Mouse (Mus musculus): ENCODE results near the gene Nckap5.
"Not testable (repeated sequence)": the region's sequence is repeated elsewhere in the genome, so short reads cannot be mapped to it uniquely, and the experiment has no call there.

Gene Nckap5

DNA sequence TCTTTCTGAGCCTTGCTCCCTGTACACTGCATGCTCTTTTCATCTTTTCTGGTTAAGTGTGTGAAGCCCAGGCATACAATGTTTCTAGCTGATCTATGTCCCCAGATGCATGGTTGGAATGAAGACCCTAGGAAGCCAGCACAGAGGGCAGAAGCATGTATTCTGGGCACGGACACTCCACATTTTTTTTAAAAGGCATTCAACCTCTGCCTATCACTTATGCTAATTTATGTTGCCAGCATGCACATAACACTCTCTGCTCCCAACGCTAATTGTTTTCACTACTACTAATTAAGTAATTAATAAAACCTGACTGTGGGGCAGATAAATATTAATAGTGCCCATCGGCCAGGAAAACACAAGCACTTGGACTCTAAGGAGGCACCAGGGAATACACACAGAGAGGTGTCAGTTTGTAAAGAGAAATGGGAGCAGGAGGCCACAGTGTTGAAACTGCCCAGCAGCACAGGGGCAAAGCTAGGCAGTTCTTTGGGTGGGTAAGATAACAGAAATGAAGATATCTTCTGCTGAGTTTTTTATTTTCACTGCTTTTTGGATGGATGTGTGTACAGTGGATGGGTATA, 724.8 kb downstream of the Nckap5 start:
- intact Hi-C loops (cut with DNase I), result no loop called here

DNA sequence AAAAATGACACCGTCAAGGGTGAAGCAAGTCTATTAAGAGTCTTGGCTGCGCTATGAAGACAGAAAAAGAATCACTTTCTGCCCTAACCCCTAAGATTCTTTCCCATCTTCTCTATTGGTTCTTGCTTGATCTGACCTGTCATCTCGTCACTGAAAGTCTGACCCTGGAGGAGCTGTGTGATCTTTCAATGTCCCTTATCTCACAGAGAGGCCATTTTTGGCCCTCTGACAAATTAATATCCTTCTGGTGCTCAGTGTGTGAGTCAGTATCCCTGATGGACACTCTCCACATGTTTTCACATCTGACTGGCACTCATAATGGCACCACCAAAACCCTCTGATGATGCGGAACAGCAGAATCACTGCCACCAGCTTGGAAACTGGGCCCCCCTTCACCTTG, 736.3 kb downstream of the Nckap5 start:
- intact Hi-C loops (cut with DNase I), result no loop called here

DNA sequence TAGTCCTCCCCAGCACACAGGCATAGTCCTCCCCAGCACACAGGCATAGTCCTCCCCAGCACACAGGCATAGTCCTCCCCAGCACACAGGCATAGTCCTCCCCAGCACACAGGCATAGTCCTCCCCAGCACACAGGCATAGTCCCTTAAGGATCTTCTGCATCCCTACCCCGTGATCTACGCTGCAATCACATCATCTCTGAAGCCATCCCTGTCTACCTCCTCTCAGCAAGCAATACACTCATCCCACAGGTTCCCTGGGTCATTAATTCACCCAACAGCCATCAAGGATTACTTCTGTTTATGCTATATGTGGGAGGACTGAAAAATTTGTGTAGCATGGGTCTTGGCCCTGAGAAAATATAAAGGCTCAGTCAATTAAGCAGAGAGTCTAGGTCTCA, 738.6 kb downstream of the Nckap5 start:
- intact Hi-C loops (cut with DNase I), result not testable (repeated sequence)

DNA sequence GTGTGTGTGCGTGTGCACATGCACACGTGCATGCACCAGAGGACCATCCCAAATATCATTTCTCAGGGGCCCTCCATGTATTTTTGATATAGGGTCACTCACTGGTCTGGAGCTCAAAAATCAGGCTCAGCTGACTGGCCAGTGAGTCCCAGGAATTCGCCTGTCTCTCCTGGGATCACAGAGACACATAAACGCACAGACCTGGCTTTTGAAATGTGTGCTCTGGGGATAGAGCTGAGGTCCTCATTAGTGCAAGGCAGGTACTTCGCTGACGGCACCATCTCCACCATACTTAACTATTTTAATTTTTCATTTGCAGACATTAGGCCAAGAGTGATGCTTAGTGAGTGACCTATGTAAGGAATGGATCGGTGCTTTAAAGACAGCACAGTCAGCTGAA, 743.4 kb downstream of the Nckap5 start:
- intact Hi-C loops (cut with DNase I), result no loop called here

DNA sequence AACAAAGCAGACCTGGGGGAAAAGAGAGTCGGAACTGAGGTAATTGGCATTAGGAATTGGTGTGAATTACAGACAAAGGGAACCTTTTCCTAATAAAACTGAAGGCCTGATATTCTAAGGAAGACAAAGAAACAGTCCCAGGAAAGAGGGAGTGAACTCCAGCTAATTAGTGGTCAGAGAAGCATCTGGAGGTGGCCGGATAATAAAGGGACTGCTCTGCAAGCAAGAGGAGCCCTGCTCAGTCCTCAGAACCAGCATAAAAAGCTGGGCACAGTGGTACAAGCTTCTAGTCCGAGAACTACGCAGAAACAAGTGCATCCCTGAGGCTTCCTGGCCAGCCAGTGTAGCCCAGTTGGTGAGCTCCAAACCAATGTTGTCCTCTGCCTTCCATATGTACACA, 754.3 kb downstream of the Nckap5 start:
- intact Hi-C loops (cut with DNase I), result no loop called here

DNA sequence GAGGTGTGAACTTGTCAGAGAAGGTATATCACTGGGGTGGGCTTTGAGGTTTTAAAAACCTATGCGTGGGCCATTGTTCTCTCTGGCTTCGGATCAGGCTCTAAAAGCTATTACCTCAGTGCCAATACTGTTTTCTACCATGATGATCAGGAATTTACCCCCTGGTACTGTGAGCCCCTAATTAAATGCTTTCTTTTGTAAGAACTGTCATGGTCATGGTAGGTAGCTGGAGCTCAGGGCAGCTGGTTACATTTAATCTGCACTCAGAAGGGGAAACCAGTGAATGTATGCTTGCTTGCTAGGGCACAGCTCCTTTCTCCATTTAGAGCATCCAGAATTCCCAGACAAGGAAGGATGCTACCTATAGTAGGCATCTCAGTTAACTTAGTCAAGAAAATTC, 759.7 kb downstream of the Nckap5 start:
- intact Hi-C loops (cut with DNase I), result no loop called here

DNA sequence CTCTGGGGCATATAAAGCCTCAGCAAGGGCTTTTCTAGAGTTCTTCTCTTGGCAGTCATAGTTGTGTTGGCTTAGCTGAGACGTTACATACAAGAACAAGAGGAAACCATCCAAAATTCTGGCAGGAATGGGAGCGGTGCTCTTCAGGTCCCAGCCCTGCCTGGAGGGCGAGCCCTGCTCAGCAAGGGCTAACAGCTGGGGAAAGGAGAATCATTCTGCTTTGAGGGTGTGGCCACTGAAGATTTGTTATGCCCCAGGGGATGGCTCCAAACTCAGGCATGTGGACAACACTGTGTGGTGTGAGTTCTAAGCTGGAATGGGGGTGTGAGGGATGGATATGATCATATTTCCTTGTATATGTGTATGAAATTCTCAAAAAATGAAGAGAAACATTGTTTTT, 779.1 kb downstream of the Nckap5 start:
- intact Hi-C loops (cut with DNase I), result no loop called here

DNA sequence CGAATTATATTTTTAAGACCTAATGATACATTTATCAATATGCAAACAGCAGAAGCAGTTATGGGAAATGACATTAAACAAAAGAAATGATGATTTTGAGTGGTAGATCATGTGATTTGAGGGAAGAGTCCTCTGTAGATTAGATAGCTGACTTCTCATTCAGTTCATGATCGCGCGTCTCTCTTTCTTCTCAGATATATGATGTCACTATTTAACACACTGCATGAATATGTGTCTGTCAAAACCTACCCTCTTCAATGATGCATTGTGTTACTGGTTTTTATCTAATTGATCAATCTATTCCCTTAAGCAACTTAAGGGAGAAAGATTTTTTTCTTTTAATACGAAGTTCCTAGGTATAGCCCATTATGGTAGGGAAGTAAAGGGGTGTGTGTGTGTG, 787.7 kb downstream of the Nckap5 start:
- intact Hi-C loops (cut with DNase I), result no loop called here

DNA sequence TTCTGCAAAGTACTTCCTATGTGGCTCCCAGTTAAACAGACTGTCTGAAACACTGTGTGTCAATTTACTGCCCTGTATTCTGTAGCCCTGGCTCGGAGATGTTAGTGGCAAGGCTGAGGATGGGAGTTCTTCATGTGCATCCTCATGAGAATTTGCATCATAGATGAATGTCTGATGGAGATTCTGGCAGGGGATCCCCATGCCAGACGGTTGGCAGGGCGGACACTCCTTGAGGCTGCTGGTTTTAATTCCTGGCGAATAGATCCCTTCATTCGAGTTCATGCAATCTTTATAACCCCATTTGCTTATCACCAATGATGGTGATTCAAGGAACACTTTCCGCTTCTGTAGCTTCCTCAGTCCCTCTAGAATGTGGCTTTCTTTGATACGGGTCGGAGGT, 803.1 kb downstream of the Nckap5 start:
- intact Hi-C loops (cut with DNase I), result no loop called here

DNA sequence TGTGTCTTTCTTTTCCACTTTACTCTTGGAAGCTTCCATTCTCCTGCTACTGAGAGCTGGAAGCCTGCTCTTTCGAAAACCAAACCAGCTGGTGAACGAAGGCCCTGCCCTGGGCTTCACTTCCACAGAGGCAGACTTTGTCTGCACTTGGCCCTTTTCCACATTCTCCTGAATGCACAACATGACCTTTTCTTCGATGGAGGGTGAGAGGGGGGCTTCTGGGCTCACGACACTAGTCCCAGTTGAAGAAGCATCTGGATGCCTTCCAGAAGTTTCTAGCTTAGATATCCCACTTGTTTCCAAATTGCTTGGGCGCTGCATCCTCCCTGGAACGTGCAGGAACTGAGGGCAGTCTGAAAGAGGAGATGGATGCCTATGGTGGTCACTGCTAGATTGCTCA, 806.1 kb downstream of the Nckap5 start:
- intact Hi-C loops (cut with DNase I), result no loop called here

DNA sequence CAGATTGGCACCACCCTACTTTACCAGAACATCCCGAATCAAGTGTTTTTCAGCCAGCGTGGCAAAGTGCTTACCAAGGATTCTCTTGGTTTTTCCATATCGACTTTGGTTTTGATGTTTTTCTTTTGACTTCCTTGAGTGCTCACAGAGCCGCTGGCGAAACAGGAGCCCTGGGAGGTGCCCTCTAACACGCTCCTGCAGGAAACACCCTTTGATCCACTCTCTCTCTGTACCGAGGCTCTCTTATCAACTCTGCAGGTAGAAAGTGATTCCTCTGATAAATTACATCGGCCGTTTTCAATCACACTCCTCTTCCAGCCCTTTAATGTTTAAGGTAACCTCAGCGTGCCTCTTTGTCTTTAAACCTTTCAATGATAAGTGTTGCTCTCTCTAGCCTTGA, 807.6 kb downstream of the Nckap5 start:
- intact Hi-C loops (cut with DNase I), result no loop called here

DNA sequence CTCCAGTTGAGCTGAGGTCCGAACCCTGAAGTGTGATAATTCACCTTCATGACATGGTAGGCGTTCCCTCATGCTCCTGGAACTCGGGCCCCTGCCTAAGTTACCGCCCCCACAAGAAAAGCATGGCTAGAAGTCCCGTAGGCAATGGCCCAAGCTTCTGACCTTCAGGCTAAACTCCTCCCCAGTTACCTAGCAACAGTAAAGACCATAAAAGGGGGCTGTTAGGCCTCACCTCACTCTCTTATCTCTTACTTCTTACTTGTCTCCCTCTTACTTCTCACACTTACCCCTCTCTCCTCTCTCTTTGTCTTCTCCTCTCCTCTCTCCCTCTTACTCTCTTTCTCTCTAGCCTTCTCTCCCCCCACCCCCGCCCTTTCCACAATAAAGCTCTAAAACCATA, 811.9 kb downstream of the Nckap5 start:
- intact Hi-C loops (cut with DNase I), result not testable (repeated sequence)

DNA sequence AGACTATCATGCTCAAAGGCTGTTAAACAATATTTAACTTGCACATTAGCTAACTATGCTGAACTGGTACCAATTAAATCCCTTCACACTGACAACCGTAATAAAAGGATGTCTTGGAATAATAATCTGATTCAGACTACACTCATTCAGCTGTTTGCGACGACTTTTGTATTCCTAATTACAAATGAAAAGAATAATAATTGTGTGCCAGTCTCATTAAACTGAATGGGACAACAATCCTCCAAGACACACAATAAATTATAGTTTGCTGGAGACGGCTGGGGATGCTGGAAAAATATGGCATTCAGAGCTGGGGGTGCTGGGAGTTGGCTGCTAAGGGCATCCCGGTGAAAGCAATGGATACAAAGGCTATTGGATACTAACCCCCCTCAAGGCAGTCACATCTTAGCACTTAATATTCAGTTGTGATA, 818.9 kb downstream of the Nckap5 start:
- intact Hi-C loops (cut with DNase I), result no loop called here

DNA sequence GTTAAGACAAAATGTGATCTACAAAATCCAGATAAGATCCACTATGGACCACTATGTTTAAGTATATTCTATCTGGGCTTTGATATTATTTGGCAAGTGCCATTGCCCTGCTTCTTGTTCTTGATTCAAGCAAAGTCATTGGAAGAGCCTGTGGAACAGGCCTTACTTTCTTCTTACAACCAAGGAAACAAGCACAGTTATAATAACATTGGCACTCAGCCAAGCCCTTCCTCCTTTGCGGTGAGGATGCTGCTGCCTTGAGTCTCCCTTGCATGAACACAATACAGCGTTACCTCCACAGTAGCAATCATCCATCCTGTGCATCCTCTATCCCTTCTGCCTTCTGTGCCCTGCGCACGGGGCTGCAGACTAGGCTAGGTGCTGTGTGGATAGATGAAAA, 823.0 kb downstream of the Nckap5 start:
- intact Hi-C loops (cut with DNase I), result no loop called here

DNA sequence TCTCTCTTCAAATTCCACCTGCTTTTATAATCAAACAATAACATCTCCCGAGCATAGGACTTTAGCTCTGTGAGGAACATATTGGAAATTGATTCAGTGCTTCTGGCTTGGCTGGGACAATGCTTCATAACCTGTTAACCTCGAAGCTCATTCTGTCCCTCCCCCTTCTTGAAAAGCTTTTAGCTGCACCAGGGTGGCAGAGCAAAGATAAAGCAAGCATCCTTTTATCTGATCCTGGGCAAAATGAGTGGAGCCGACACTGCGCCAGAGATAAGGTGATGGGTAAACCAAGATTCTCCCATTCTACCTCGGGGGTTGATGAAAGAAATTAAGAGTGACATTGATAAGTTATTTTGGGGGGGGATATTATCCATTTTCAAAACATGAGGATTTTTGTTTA, 824.9 kb downstream of the Nckap5 start:
- intact Hi-C loops (cut with DNase I), result no loop called here

DNA sequence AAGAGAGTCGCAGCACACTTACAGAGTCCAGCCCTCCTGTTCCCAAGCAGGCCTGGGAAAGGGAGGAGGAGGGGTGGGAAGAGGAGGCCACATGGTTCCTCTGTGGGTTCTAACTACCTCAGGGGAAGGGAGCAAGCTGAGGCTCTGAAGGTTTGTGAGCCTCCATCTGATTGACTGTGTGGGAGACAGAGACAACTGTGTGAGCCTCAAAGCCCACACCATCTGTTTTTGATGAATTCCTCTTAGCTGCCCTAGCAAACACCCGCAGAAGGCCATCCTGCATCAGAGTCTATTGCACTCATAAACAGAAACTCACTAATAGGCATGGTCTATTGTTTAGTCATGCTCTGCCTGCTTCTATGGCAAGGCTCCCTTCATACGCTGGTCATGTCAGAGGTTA, 834.1 kb downstream of the Nckap5 start:
- intact Hi-C loops (cut with DNase I), result no loop called here

DNA sequence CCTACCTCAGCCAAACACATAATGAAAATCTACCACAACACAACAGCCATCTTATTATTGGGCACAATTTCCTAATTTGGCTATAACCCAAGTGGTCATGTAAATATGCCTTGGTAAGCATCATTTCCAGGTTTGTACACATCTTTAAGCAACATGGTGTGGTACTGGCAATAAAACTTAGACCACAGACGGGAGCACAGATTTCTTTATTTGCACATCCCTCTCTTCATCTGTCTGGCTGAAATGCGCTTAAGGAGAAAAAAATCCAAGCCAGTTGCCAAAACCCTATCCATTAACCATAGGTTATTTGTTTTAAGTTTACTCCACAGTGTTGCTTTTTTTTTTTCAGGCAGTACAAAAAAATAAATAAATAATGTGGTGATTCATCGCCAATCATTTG, 842.8 kb downstream of the Nckap5 start:
- intact Hi-C loops (cut with DNase I), result no loop called here

DNA sequence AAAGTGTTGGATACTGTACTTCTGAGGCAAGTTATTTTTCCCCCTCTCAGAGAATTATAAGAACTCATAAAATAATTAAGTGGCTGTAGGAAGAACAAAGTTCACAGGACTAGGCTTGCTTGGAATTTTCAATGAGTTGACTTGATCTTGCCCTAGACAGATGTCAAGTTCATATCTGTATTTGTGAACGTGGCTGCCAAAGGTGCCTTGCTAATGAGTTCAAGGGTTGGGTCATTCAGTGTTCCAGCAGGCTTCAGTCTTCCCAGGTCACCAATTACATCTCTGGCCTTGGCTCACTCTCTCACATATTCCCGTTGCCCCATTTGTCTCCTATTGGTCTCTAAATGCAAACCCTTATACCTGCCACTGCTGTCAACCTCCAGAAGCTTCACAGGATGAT, 846.0 kb downstream of the Nckap5 start:
- intact Hi-C loops (cut with DNase I), result loop anchor here (1.0 kb wide), 1 partner anchor 11 kb away; no protein-coding TSS in a partner anchor

DNA sequence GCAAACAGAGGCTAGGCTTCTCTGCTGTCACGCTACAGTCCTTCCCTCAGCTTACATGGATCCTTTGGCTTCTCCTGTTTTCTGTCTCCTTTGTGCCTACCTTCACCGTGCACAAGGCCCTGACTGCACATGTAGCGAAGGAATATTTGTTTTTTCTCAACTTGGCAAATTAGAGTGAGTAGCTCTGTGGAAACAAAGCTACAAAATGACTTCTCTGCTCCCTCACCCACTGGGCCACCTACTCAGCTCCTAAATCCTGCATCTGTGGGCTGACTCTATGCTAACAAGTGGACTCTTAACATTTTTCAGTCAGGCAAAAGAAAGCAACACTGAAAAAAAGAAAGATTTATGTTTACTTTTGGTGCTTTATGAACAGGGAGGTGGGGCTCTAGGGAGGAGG, 856.0 kb downstream of the Nckap5 start:
- intact Hi-C loops (cut with DNase I), result no loop called here

DNA sequence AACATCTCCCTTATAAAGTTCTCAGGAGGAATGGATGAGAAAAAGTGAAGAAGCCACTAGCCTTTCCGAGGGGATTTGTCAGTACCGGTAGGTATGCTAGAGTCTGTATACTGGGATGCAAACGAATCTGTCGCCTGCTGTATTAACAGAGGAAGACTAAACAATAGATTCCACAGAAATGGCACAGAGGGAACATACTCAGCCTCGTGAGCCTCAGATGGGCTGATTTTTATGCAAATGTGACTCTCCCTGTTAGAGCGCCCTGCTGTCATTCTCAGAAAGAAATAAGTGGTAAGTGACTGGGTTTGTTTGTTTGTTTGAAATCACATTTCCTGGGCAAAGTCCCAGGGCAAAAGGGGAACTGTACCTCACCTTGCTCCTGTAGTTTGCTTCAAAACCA, 858.7 kb downstream of the Nckap5 start:
- intact Hi-C loops (cut with DNase I), result no loop called here

DNA sequence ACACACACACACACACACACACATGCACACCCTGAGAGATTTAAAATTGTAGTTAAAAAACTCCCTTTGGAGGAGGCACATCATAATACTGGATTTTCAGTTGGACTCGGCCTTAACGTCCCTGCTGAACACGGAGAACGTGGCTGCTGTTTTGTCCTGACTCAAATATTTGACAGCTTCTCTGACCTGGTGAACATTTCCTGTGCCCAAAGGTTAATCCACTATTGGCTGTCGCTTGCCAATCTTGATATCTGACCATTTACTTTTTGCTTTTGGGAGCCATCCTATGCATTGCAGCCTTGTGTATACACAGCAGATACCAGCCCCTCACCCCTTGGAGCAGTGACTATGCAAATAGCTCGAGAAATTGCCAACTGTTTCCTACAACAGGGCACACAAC, 862.9 kb downstream of the Nckap5 start:
- intact Hi-C loops (cut with DNase I), result no loop called here

DNA sequence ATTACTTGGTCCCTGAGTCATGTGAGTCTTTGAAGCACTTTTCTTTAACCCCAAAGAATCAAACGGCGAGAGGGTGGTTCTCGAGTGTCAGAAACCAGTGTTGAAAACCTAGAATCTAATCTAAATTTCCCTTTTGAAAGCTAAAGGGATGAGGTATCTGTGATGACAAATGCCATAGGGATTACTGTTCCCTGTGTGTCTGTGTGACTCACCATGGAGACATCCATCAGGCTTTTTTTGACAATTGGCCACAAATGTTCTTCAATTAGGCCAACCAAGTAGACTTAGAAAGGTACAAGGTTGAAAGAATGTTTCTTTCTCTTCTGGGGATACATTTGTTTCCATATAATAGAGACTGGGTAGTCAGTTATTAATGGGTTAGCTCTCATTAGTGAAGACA, 879.6 kb downstream of the Nckap5 start:
- intact Hi-C loops (cut with DNase I), result no loop called here

DNA sequence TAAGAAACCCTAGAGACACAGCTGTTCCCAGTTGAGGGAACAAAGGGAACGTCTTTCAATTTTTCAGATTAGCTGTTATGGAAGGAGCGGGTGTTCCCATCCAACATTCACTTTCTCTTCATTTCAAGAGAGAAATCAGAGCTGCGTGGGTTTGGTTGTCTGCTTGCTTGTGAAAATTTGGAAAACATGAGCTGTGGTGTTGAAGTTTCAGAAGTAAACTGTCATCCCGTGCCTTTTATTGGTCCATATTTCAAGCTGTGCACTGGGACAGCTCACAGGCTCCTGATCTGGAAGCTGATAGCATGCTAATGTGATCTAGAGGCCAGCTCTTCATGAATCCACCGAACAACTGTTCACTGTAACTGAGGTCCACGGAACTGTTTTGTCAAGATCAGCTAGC, 881.5 kb downstream of the Nckap5 start:
- intact Hi-C loops (cut with DNase I), result no loop called here

DNA sequence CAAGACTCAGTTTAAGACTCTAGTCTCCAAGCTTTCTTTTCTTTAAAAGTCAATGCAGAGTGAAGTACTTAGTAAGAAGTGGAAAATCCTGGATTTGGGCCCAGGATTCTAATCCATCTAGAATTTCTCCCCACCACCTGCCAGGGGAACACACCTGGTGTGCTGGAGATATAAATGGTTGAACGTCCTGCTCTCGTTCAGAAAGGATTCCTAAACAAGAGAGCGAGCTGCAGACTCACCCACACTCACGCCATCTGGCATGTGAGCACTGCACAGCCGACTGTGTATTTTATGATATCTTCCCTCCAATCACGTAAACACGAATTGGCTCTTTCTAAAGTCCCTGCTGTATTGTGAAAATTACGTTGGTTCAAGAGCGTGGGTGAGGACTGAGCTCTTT, 885.5 kb downstream of the Nckap5 start:
- intact Hi-C loops (cut with DNase I), result no loop called here
